Mouse (Mus musculus): ENCODE results near the gene Krtap19-9b.

Gene Krtap19-9b

DNA sequence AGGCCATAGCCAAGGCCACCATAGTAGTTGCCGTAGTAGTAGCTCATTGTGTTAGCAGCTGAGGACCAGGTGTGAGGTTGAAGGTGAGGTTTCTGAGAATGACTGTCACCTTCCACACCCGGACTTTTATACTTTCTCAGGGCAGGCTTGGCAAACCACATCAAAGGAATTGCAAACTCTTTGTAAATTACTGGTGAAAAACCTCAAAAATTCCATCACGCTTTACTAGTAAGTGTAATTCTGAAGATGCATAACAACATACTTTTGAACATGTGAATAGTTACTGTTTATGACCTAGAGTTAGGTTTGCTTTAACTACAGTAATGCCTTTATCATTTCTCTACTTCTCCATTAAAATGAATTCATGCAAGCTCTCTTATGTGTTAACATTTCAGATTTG lies at the start of gene Krtap19-9b:
Gene Krtap19-9b, minus strand, starts transcription at position 101 of the 400 bp plus-strand sequence.
- DNase-seq (ENCODE audit: low spot score in 2 of 2), result no peak

DNA sequence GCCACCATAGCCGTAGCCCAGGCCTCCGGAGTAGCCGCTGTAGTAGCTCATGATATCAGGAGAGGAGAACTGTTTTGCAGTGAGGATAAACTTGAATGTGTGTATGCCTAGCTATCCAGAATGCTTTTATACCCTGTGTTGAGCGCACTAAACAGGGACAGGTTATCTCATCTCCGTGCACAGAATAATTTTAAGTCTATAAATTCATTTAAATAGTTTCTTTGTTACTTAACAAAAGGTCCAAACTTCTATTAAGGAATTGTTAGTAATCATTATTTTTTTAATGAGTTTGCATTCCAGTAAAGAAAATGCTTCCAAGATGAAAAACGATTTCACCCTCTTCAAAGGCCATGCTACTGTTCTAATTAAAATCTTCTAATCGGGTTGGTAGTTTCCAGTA lies 30.7 kb upstream of the Krtap19-9b start, which contains the start of gene Krtap16-3:
Gene Krtap16-3, minus strand, starts transcription at position 101 of the 400 bp plus-strand sequence.
- DNase-seq (ENCODE audit: low spot score in 2 of 2), result no peak

DNA sequence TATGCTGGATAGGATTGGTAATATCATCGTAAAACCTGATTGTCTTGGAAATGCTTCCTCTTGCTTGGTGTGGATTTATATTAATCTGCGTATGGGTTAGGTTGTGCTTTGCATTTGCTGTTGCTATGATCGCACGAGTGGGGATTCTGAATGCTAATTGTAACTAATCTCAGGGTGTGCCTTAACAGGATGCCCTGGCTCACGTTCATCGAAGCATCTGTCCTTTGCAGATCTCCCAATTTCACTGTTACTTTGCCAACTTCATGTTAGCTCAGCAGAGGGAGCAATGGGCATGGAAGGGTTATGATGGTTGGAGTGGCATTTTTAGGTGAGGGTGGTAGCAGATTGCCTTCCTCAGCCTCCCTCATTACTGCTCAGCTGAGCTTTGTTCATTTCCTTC lies 9.0 kb upstream of the Krtap19-9b start:
- DNase-seq (ENCODE audit: low spot score in 2 of 2), result no peak

DNA sequence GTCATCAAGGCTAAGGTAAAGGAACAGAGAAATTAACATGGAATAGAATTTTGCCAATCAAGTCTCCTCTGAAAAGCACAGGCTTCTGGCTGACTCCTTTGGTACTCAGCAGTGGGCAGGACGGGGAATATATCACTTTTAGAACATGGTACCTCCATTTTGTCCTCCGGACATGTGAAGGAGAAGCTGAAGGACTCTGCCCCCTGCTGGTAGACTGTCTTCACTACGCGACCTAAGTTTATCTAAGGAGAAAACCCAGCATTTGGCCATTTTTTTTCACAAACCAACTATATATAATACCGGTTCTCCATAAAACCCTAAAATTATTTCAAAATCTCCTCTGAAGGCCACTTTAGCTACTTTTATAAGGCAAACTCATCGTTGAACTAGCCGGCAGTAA lies 6.2 kb upstream of the Krtap19-9b start:
- DNase-seq (ENCODE audit: low spot score in 2 of 2), result no peak

DNA sequence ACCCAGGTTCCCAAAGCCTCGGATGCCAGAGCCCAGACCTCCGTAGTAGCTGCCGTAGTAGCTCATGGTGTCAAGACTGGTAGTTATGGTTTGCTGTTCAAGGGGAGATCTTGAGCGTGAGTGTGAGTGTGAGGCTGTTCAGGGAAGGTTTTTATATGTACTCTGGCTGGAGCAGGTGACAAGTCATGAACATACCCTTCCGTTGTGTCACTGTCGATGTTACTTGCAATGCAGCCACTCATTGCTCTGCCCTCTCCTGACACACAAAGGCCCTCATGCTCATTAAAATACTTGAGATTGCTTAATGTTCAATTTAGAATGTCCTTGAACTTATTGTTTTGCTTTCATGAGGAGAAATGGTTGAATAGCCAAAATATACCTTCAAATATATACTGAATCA lies 35.7 kb downstream of the Krtap19-9b start, which contains the start of gene Krtap19-5:
Gene Krtap19-5, minus strand, starts transcription at position 101 of the 400 bp plus-strand sequence.
- DNase-seq (ENCODE audit: low spot score in 2 of 2), result no peak

DNA sequence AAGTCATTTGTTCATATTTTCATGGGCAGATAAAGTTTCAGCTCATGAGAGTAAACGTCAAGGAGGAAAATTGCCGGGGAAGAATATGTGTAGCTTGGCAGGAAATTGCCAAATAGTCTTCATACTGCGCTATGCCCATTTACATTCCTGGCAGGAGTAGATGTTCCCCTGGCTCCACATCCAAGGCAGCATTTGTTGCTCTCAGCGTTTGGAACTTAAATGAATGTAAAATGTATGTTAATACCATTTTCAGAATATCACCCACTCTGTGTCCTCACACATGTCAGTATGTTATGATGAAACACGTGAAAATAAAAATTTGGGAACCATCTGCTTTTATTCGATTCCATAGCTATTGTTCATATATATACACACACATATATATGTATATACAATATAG lies 45.2 kb downstream of the Krtap19-9b start:
- DNase-seq (ENCODE audit: low spot score in 2 of 2), result no peak

DNA sequence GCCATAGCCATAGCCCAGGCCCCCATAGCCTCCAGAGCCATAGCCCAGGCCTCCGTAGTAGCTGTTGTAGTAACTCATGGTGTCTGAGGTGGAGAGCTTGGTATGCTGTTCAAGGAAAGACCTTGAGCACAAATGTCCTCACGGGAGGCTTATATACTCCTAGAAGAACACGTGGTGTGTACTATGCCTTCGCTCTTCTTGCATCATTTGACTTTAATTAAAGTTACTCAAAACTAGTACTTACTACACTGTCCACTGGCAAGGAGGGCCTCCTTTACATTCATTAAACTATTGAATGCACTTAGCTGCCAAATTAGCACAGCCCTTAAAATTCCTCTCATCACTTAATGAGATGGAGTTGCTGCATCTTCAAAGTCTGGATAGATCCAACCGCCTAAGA lies 47.1 kb downstream of the Krtap19-9b start, which contains the start of gene Krtap19-4:
Gene Krtap19-4, minus strand, starts transcription at position 101 of the 400 bp plus-strand sequence.
- DNase-seq (ENCODE audit: low spot score in 2 of 2), result no peak
